Mouse (Mus musculus) urinary bladder, postnatal 25 days (tissue): ENCODE data around the gene Pip4p1.

Experiments used
- DNase-seq: peaks from one replicate; pipeline ENCODE4 v3.0.0; 2022; ENCODE audit warnings: low spot score

The Pip4p1 gene

DNA sequence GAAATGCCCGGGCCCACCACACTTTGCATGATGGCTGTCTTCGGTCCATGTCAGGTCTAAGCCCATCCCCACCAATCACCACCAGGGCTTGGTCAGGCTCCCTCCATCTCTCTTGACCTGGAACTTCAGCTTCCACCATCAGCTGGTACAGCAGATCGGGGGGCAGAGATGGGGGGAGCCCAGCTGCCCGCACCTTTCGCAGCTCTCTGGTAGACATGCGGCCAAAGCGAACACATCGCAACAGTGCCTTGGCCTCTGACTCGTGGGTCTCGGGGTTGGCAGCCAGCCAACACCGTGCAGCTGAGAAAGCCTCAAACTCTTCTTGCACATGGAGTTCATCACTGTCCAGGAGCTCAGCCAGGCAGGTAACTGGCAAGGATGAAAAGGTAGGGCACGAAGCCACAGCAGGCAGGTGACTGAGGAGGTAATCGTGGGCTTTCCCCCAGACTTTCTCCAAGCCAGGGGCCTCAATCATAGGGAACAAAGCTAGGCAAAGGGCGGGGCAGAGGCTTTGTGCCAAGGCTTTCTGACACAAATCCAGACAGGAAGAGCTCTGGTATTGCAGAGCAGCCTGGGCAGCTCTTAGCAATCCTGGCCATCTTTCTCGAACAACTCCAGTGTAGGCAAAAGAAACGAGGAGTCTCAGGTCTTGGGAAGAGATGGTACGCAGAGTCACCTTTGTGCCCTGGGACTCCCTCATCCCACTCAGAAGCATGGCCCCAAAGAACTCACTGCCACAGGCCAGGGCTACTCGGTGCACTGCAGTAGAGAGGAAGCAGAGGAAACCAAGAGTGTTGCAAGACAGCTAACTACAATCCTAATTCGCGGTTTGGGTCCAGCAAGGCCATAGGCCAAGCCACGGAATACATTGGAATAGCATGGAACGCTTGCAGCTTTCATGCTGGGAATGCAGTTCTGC, 37.9 kb downstream of the Pip4p1 start:
- no peak for DNase-seq

DNA sequence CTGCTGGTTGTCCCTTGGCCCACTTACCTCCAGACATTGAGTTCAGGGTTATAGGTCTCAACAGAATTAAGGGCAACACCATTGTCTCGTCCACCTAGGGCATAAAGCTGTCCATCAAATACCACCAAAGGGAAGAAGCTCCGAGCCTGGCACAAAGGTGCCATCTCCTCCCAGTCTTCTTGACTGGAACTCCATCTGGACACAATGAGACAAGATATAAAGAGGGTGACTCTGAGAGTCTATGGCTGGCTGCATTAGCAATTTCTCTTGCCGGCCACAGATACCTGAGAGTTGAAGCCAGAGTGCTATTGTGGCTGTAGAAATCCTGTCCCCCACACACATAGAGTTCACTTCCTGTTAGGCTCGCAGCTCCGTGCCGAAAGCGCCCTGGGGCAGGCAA, 38.6 kb downstream of the Pip4p1 start:
- DNase-seq: no peak

DNA sequence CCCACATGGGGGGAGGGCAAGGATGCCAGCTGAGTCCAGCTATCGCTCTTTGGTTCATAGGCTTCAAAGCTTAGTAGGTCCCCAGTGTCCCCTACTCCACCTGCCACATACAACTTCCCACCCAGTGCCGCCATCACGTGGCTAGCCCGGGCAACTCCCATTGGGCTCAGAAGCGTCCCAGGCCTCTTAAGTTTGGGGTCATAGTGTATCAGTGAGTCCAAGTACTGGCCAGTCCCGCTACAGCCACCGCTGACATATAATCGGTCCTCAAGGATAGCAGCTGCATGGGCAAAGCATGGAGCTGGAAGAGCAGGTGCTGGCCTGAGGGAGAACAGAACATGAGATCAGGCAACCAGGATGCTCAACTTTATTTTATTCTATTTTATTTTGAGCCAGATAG, 39.0 kb downstream of the Pip4p1 start:
- no peak for DNase-seq

DNA sequence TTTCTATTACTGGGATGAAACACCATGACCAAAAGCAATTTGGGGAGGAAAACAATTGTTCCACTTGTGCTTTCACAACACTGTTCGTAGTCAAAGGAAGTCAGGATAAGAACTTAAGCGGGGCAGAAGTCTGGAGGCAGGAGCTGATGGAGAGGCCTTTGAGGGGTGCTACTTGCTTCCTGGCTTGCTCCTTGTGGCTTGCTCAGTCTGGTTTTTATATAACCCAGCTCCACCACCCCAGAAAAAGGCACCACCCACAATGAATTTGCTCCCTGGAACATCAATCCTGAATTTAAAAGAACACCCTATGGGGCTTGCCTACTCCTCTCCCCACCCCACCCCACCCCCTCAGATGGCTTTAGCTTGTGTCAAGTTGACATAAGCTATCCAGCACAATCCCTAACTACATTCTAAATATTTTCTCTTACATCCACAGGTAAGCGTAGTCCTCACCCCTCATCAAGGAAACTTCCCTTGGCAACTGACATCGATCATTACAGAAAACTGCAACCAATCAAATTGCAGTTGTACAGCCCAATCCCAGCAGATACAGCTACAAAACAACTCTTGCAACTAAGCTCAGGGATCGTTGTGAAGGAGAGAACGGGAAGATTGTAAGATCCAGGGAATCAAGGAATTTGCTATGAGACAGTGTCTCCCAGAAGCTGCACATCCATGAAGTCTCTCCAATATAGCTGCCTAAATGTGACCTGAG, 54.3 kb downstream of the Pip4p1 start:
- DNase-seq: no peak
